Mouse (Mus musculus) retina, embryonic 14.5 days (tissue): ENCODE results near the gene Gm20498.

Source experiments
- DNase-seq: peaks from one replicate; pipeline ENCODE4 v3.0.0-alpha.2; 2015; ENCODE audit warnings: low spot score

The Gm20498 gene

GRCm38 (mm10) chr12:81332875-81333421 is 199.8 kb downstream of the Gm20498 start, which contains the start of gene Slc8a3:
Slc8a3 (minus strand) TSS chr12:81333180.
- DNase-seq: peak; percentile 74

- peak; percentile 83 for DNase-seq
Observed at GRCm38 (mm10) chr12:81331937-81332874, 200.5 kb downstream of the Gm20498 start.

- peak; percentile 37 for DNase-seq
Observed at GRCm38 (mm10) chr12:81331046-81331638, 201.6 kb downstream of the Gm20498 start.

GRCm38 (mm10) chr12:81324991-81325390 is 207.7 kb downstream of the Gm20498 start:
- no peak for DNase-seq

GRCm38 (mm10) chr12:81324116-81324515 is 208.6 kb downstream of the Gm20498 start:
- no peak for DNase-seq

GRCm38 (mm10) chr12:81321021-81321420 is 211.7 kb downstream of the Gm20498 start:
- peak; percentile 84 for DNase-seq

GRCm38 (mm10) chr12:81317811-81318210 is 214.9 kb downstream of the Gm20498 start:
- DNase-seq: peak; percentile 65

GRCm38 (mm10) chr12:81315953-81316352 is 216.8 kb downstream of the Gm20498 start:
- DNase-seq: no peak
